Mouse (Mus musculus) macrophage (primary cell): ENCODE measurements around the gene Sec23b. TPM values are rescaled to one million over a fixed set of nuclear protein-coding genes. Genes with fewer than 3 reads are reported as not detected.

Source experiments
- H3K27ac ChIP-seq: fragments of 350-480 bp; formaldehyde crosslinking; 2 replicates; pipeline ENCODE4 v1.9.0; 2021
- H3K36me3 ChIP-seq: fragments of 350-480 bp; formaldehyde crosslinking; 2 replicates; pipeline ENCODE4 v1.9.0; 2021; ENCODE audit errors: inconsistent target
- H3K4me3 ChIP-seq: fragments of 350-480 bp; formaldehyde crosslinking; 2 replicates; pipeline ENCODE4 v1.9.0; 2021; ENCODE audit errors: inconsistent target
- H3K79me2 ChIP-seq: fragments of 350-480 bp; formaldehyde crosslinking; 2 replicates; pipeline ENCODE4 v1.9.0; 2021; ENCODE audit errors: inconsistent target
- WGBS: methylation state at CpG from one replicate; pipeline ENCODE4 v1.1.7; 2026; ENCODE audit warnings: inconsistent platforms; ENCODE audit not compliant: missing documents; 5-methylcytosine and 5-hydroxymethylcytosine counted together
- polyA plus RNA-seq: library from polyadenylated mRNA; stranded (reverse); fragments of 250-400 nt; gene quantifications from 3 replicates; pipeline ENCODE4 v1.2.4, GENCODE M21; 2018; ENCODE audit warnings: inconsistent platforms
- total RNA-seq, 78 experiments: library from RNA; depleted of rRNA; stranded (reverse); fragments of 250-400 nt; gene quantifications; 1 replicate in 9 of 78; 2 replicates in 24 of 78; 3 replicates in 43 of 78; 4 replicates in 2 of 78; pipeline ENCODE4 v1.2.4; 2018; ENCODE audit warnings: inconsistent platforms in 56 of 78

The Sec23b gene
- total RNA-seq (2018; cell fraction: chromatin; rRNA removed) = 100 to 1,000 TPM in 1 of 26 experiments, 10 to 100 TPM in 25; 27.0 to 116 (median 55.4) TPM
- 10 to 100 TPM; 40.5 to 67.5 (median 53.7) TPM for total RNA-seq (2018; cell fraction: cytosol; rRNA removed)
- total RNA-seq (2018; cell fraction: nucleus; rRNA removed) = 100 to 1,000 TPM in 1 of 26 experiments, 10 to 100 TPM in 25; 26.5 to 114 (median 51.6) TPM
- polyA plus RNA-seq = 47.5 to 65.8 TPM (median 57.3 TPM) in 3 replicates

- Histone ChIP-seq H3K36me3 (no peaks in the 10 kb centered on the region), H3K79me2 (peaks cover 38% of the 10 kb centered on the region), H3K27ac (peak within 1 kb of the TSS; percentile 87), H3K4me3 (peak within 1 kb of the TSS; percentile 91)
- 0% methylated on average over 44 of the region's 44 CpGs for WGBS
Measured at GRCm38 (mm10) chr2:144555820-144556552, at the start of gene Sec23b. Sec23b (plus strand) TSS chr2:144556229.

- no peaks in the 10 kb centered on the region for H3K36me3 ChIP-seq
- 83% methylated on average over 2 of the region's 3 CpGs for WGBS
- H3K27ac ChIP-seq = no peak overlapping the region
- no peak overlapping the region for H3K4me3 ChIP-seq
- no peaks in the 10 kb centered on the region for H3K79me2 ChIP-seq
Measured at GRCm38 (mm10) chr2:144514619-144515018, 41.4 kb upstream of the Sec23b start.

- WGBS = 60% methylated on average over 3 of the region's 3 CpGs
- H3K27ac ChIP-seq = no peak overlapping the region
- no peaks in the 10 kb centered on the region for H3K36me3 ChIP-seq
- no peaks in the 10 kb centered on the region for H3K79me2 ChIP-seq
- H3K4me3 ChIP-seq = no peak overlapping the region
Measured at GRCm38 (mm10) chr2:144519772-144520171, 36.3 kb upstream of the Sec23b start.

- 64% methylated on average over 10 of the region's 10 CpGs for WGBS
- Histone ChIP-seq H3K4me3 (no peak overlapping the region), H3K36me3 (no peaks in the 10 kb centered on the region), H3K79me2 (peaks cover 31% of the 10 kb centered on the region), H3K27ac (no peak overlapping the region)
Measured at GRCm38 (mm10) chr2:144525856-144526255, 30.2 kb upstream of the Sec23b start.

GRCm38 (mm10) chr2:144526981-144527820, 28.8 kb upstream of the Sec23b start, which contains the start of the genes Dzank1 and Polr3f:
Dzank1 (minus strand) TSS chr2:144527414.
Polr3f (plus strand) TSS chr2:144527718.
- peaks cover 31% of the 10 kb centered on the region for H3K79me2 ChIP-seq
- WGBS = 3% methylated on average over 56 of the region's 56 CpGs
- H3K36me3 ChIP-seq = peaks cover 10% of the 10 kb centered on the region
- peak within 1 kb of the TSS; percentile 86 for H3K4me3 ChIP-seq
- peak within 1 kb of the TSS; percentile 78 for H3K27ac ChIP-seq

- H3K4me3 ChIP-seq = peak overlapping the region; percentile 86
- H3K79me2 ChIP-seq = peaks cover 31% of the 10 kb centered on the region
- H3K27ac ChIP-seq = peak overlapping the region; percentile 78
- WGBS = under 1% methylated on average over 25 of the region's 25 CpGs
- peaks cover 16% of the 10 kb centered on the region for H3K36me3 ChIP-seq
Measured at GRCm38 (mm10) chr2:144527821-144528174, 28.2 kb upstream of the Sec23b start.

GRCm38 (mm10) chr2:144537123-144537522, 18.9 kb upstream of the Sec23b start:
- no peaks in the 10 kb centered on the region for H3K79me2 ChIP-seq
- no peak overlapping the region for H3K27ac ChIP-seq
- 98% methylated on average over 7 of the region's 7 CpGs for WGBS
- peaks cover 84% of the 10 kb centered on the region for H3K36me3 ChIP-seq
- no peak overlapping the region for H3K4me3 ChIP-seq

GRCm38 (mm10) chr2:144541246-144541645, 14.8 kb upstream of the Sec23b start:
- peaks cover 67% of the 10 kb centered on the region for H3K36me3 ChIP-seq
- H3K79me2 ChIP-seq = no peaks in the 10 kb centered on the region
- no peak overlapping the region for H3K27ac ChIP-seq
- H3K4me3 ChIP-seq = no peak overlapping the region
- 90% methylated on average over 4 of the region's 4 CpGs for WGBS

GRCm38 (mm10) chr2:144543670-144544069, 12.4 kb upstream of the Sec23b start:
- 88% methylated on average over 6 of the region's 6 CpGs for WGBS
- Histone ChIP-seq H3K36me3 (peaks cover 42% of the 10 kb centered on the region), H3K27ac (no peak overlapping the region)

GRCm38 (mm10) chr2:144544630-144545029, 11.4 kb upstream of the Sec23b start:
- no peak overlapping the region for H3K4me3 ChIP-seq
- no peaks in the 10 kb centered on the region for H3K79me2 ChIP-seq
- WGBS = 96% methylated on average over 6 of the region's 6 CpGs
- no peak overlapping the region for H3K27ac ChIP-seq
- peaks cover 33% of the 10 kb centered on the region for H3K36me3 ChIP-seq

More at GRCm38 (mm10) chr2:144543670-144544069, 12.4 kb upstream of the Sec23b start:
- no peaks in the 10 kb centered on the region for H3K79me2 ChIP-seq
- H3K4me3 ChIP-seq = no peak overlapping the region

- Histone ChIP-seq H3K4me3 (no peak overlapping the region), H3K79me2 (no peaks in the 10 kb centered on the region), H3K36me3 (peaks cover 29% of the 10 kb centered on the region; the same call in 1 of the 2 replicates), H3K27ac (no peak overlapping the region)
- WGBS = 100% methylated on average over 2 of the region's 2 CpGs
Measured at GRCm38 (mm10) chr2:144545061-144545460, 11.0 kb upstream of the Sec23b start.

- Histone ChIP-seq H3K36me3 (peaks cover 28% of the 10 kb centered on the region; the same call in 1 of the 2 replicates), H3K27ac (no peak overlapping the region), H3K79me2 (no peaks in the 10 kb centered on the region), H3K4me3 (no peak overlapping the region)
- 91% methylated on average over 1 of the region's 1 CpGs for WGBS
Measured at GRCm38 (mm10) chr2:144545481-144545880, 10.5 kb upstream of the Sec23b start.

GRCm38 (mm10) chr2:144547559-144547958, 8.5 kb upstream of the Sec23b start:
- Histone ChIP-seq H3K36me3 (peaks cover 24% of the 10 kb centered on the region; the same call in 1 of the 2 replicates), H3K27ac (no peak overlapping the region), H3K79me2 (no peaks in the 10 kb centered on the region), H3K4me3 (no peak overlapping the region)
- 65% methylated on average over 4 of the region's 4 CpGs for WGBS

- Histone ChIP-seq H3K27ac (no peak within 1 kb of the TSS), H3K4me3 (peak within 1 kb of the TSS; percentile 84), H3K36me3 (no peaks in the 10 kb centered on the region; the same call in 1 of the 2 replicates), H3K79me2 (no peaks in the 10 kb centered on the region)
- 5% methylated on average over 17 of the region's 17 CpGs for WGBS
Measured at GRCm38 (mm10) chr2:144550529-144550928, 5.5 kb upstream of the Sec23b start, which contains the start of gene Rbbp9. Rbbp9 (minus strand) TSS chr2:144550869.
